Mouse (Mus musculus) liver, embryonic 13.5 days (tissue): ENCODE measurements at regions not wholly inside any gene's neighbourhood (a gene's known extent, or its start where the extent isn't known, plus 50 kb on each side); places are given as distances from the start of the nearest gene placed in this dataset.

Experiments
- ATAC-seq: fragments of 200-750 bp; cut with Nextera tagmentation; 2 replicates; pipeline ENCODE4 v1.8.0; 2017; ENCODE audit warnings: low read depth, mild to moderate bottlenecking, moderate number of reproducible peaks, moderate library complexity
- DNase-seq: peaks from one replicate; pipeline ENCODE4 v3.0.0; 2022
- H3K27ac ChIP-seq: fragments of 300-500 bp; sonication (generic); 2 replicates; pipeline ENCODE4 v1.5.1; 2015; ENCODE audit warnings: moderate library complexity, mild to moderate bottlenecking, inconsistent platforms
- H3K27me3 ChIP-seq: fragments of 300-500 bp; sonication (generic); 2 replicates; pipeline ENCODE4 v1.6.1; 2015; ENCODE audit warnings: mild to moderate bottlenecking, inconsistent platforms
- H3K36me3 ChIP-seq: fragments of 300-500 bp; sonication (generic); 2 replicates; pipeline ENCODE4 v1.6.1; 2015; ENCODE audit warnings: mild to moderate bottlenecking, inconsistent platforms
- H3K4me1 ChIP-seq: fragments of 300-500 bp; sonication (generic); replicated peaks from 2 replicates; pipeline ENCODE4 v1.6.1; 2015; ENCODE audit warnings: inconsistent platforms
- H3K4me2 ChIP-seq: fragments of 300-500 bp; sonication (generic); 2 replicates; pipeline ENCODE4 v1.6.1; 2015; ENCODE audit warnings: inconsistent platforms, mild to moderate bottlenecking, moderate library complexity
- H3K4me3 ChIP-seq: fragments of 300-500 bp; sonication (generic); replicated peaks from 2 replicates; pipeline ENCODE4 v1.5.1; 2015; ENCODE audit warnings: mild to moderate bottlenecking, inconsistent platforms
- H3K9ac ChIP-seq: fragments of 300-500 bp; sonication (generic); 2 replicates; pipeline ENCODE4 v1.6.1; 2015; ENCODE audit warnings: mild to moderate bottlenecking, inconsistent platforms
- H3K9me3 ChIP-seq: fragments of 300-500 bp; sonication (generic); replicated peaks from 2 replicates; pipeline ENCODE4 v1.6.1; 2016; ENCODE audit warnings: inconsistent platforms
- WGBS: fragments of 180-500 bp; shearing (Covaris S2); methylation state at CpG from one replicate; pipeline ENCODE4 v1.1.7; 2015; ENCODE audit not compliant: insufficient replicate concordance; 5-methylcytosine and 5-hydroxymethylcytosine counted together

GRCm38 (mm10) chr2:147907341-147907740 is 139.4 kb downstream of the Foxa2 start:
- H3K36me3 ChIP-seq, result no peaks in the 10 kb centered on the region
- H3K4me2 ChIP-seq, result no peak overlapping the region
- no peaks in the 10 kb centered on the region for H3K27me3 ChIP-seq
- WGBS, result 63% methylated on average over 6 of the region's 6 CpGs
- no peak for ATAC-seq
- H3K27ac ChIP-seq, result no peak overlapping the region
- H3K9ac ChIP-seq, result no peak overlapping the region
- H3K9me3 ChIP-seq, result no peaks in the 10 kb centered on the region
- peaks cover 5% of the 10 kb centered on the region; the same call in 1 of the 2 replicates for H3K4me1 ChIP-seq
- no peak for DNase-seq
- no peak overlapping the region for H3K4me3 ChIP-seq

GRCm38 (mm10) chr2:147905759-147906740 is 140.7 kb downstream of the Foxa2 start:
- Histone ChIP-seq H3K36me3 (no peaks in the 10 kb centered on the region), H3K4me3 (no peak overlapping the region), H3K4me2 (no peak overlapping the region), H3K27me3 (no peaks in the 10 kb centered on the region), H3K9me3 (no peaks in the 10 kb centered on the region), H3K27ac (no peak overlapping the region), H3K9ac (no peak overlapping the region), H3K4me1 (peaks cover 5% of the 10 kb centered on the region; the same call in 1 of the 2 replicates)
- WGBS, result 45% methylated on average over 19 of the region's 19 CpGs
- no peak for DNase-seq
- ATAC-seq, result no peak

- H3K4me1 ChIP-seq, result peaks cover 5% of the 10 kb centered on the region; the same call in 1 of the 2 replicates
- no peaks in the 10 kb centered on the region for H3K27me3 ChIP-seq
- no peak for ATAC-seq
- H3K4me2 ChIP-seq, result no peak overlapping the region
- WGBS, result 42% methylated on average over 3 of the region's 3 CpGs
- no peaks in the 10 kb centered on the region for H3K36me3 ChIP-seq
- no peak overlapping the region for H3K4me3 ChIP-seq
- DNase-seq, result no peak
- H3K27ac ChIP-seq, result no peak overlapping the region
- no peaks in the 10 kb centered on the region for H3K9me3 ChIP-seq
- H3K9ac ChIP-seq, result no peak overlapping the region
These were observed 141.7 kb downstream of the Foxa2 start for GRCm38 (mm10) chr2:147905118-147905517.

GRCm38 (mm10) chr2:147899236-147899635 is 147.5 kb downstream of the Foxa2 start:
- Histone ChIP-seq H3K4me3 (no peak overlapping the region), H3K36me3 (no peaks in the 10 kb centered on the region), H3K9me3 (no peaks in the 10 kb centered on the region), H3K4me1 (0 out of 2 replicates have a peak, but pooled peaks cover 2% of the 10 kb centered on the region), H3K27me3 (no peaks in the 10 kb centered on the region), H3K27ac (no peak overlapping the region), H3K4me2 (no peak overlapping the region), H3K9ac (no peak overlapping the region)
- WGBS, result 41% methylated on average over 1 of the region's 1 CpGs
- DNase-seq, result no peak
- 0 out of 2 replicates have a peak, but pooled peaks have one; percentile 26 for ATAC-seq

- Histone ChIP-seq H3K4me1 (0 out of 2 replicates have a peak, but pooled peaks cover 2% of the 10 kb centered on the region), H3K36me3 (no peaks in the 10 kb centered on the region), H3K27ac (no peak overlapping the region), H3K9ac (no peak overlapping the region), H3K4me2 (no peak overlapping the region), H3K9me3 (no peaks in the 10 kb centered on the region), H3K27me3 (no peaks in the 10 kb centered on the region), H3K4me3 (no peak overlapping the region)
- 0% methylated on average over 1 of the region's 1 CpGs for WGBS
- DNase-seq (no peak), ATAC-seq (no peak)
These were observed 151.1 kb downstream of the Foxa2 start for GRCm38 (mm10) chr2:147895691-147896090.

- no peak for DNase-seq
- no peaks in the 10 kb centered on the region for H3K27me3 ChIP-seq
- H3K4me3 ChIP-seq, result no peak overlapping the region
These were observed 152.6 kb downstream of the Foxa2 start for GRCm38 (mm10) chr2:147894213-147894612.

GRCm38 (mm10) chr2:147886191-147886590 is 160.6 kb downstream of the Foxa2 start:
- 48% methylated on average over 6 of the region's 6 CpGs for WGBS
- no peak for ATAC-seq
- H3K9me3 ChIP-seq, result no peaks in the 10 kb centered on the region
- no peaks in the 10 kb centered on the region for H3K27me3 ChIP-seq
- H3K4me1 ChIP-seq, result no peaks in the 10 kb centered on the region
- H3K4me3 ChIP-seq, result no peak overlapping the region
- no peak for DNase-seq
- no peaks in the 10 kb centered on the region for H3K36me3 ChIP-seq
- no peak overlapping the region for H3K27ac ChIP-seq
- H3K4me2 ChIP-seq, result no peak overlapping the region
- no peak overlapping the region for H3K9ac ChIP-seq

More at GRCm38 (mm10) chr2:147894213-147894612, 152.6 kb downstream of the Foxa2 start:
- no peak overlapping the region for H3K9ac ChIP-seq
- H3K36me3 ChIP-seq, result no peaks in the 10 kb centered on the region
- 42% methylated on average over 1 of the region's 1 CpGs for WGBS
- 0 out of 2 replicates have a peak, but pooled peaks cover 2% of the 10 kb centered on the region for H3K4me1 ChIP-seq
- H3K9me3 ChIP-seq, result no peaks in the 10 kb centered on the region
- H3K27ac ChIP-seq, result no peak overlapping the region
- no peak for ATAC-seq
- H3K4me2 ChIP-seq, result no peak overlapping the region

- no peak overlapping the region for H3K27ac ChIP-seq
- H3K27me3 ChIP-seq, result no peaks in the 10 kb centered on the region
- no peak overlapping the region for H3K4me3 ChIP-seq
- no peak overlapping the region for H3K9ac ChIP-seq
- 32% methylated on average over 13 of the region's 13 CpGs for WGBS
- DNase-seq (no peak), ATAC-seq (no peak)
- H3K4me1 ChIP-seq, result 0 out of 2 replicates have a peak, but pooled peaks cover 2% of the 10 kb centered on the region
- H3K4me2 ChIP-seq, result no peak overlapping the region
- H3K9me3 ChIP-seq, result no peaks in the 10 kb centered on the region
- H3K36me3 ChIP-seq, result no peaks in the 10 kb centered on the region
These were observed 168.9 kb downstream of the Foxa2 start for GRCm38 (mm10) chr2:147877907-147878306.

- WGBS, result 16% methylated on average over 4 of the region's 4 CpGs
These were observed 169.2 kb downstream of the Foxa2 start for GRCm38 (mm10) chr2:147877543-147877904.

GRCm38 (mm10) chr2:147876708-147877542 is 169.8 kb downstream of the Foxa2 start:
- no peak for DNase-seq
- Histone ChIP-seq H3K27me3 (no peaks in the 10 kb centered on the region), H3K4me2 (peak overlapping the region; percentile 53), H3K9me3 (no peaks in the 10 kb centered on the region), H3K9ac (no peak overlapping the region), H3K4me3 (peak overlapping the region; percentile 42), H3K27ac (no peak overlapping the region), H3K4me1 (0 out of 2 replicates have a peak, but pooled peaks cover 2% of the 10 kb centered on the region), H3K36me3 (no peaks in the 10 kb centered on the region)
- WGBS, result 14% methylated on average over 19 of the region's 19 CpGs
- ATAC-seq, result no peak

More at GRCm38 (mm10) chr2:147877543-147877904, 169.2 kb downstream of the Foxa2 start:
- peak overlapping the region; percentile 53 for H3K4me2 ChIP-seq
- ATAC-seq (no peak), DNase-seq (no peak)
- no peak overlapping the region for H3K27ac ChIP-seq
- no peak overlapping the region for H3K4me3 ChIP-seq
- H3K9ac ChIP-seq, result no peak overlapping the region
- no peaks in the 10 kb centered on the region for H3K27me3 ChIP-seq
- no peaks in the 10 kb centered on the region for H3K36me3 ChIP-seq
- H3K9me3 ChIP-seq, result no peaks in the 10 kb centered on the region
- 0 out of 2 replicates have a peak, but pooled peaks cover 2% of the 10 kb centered on the region for H3K4me1 ChIP-seq

- Histone ChIP-seq H3K27ac (no peak overlapping the region), H3K4me3 (no peak overlapping the region), H3K27me3 (no peaks in the 10 kb centered on the region), H3K9ac (no peak overlapping the region), H3K36me3 (no peaks in the 10 kb centered on the region), H3K4me2 (no peak overlapping the region), H3K9me3 (no peaks in the 10 kb centered on the region), H3K4me1 (0 out of 2 replicates have a peak, but pooled peaks cover 2% of the 10 kb centered on the region)
- DNase-seq, result no peak
- WGBS, result 61% methylated on average over 3 of the region's 3 CpGs
- no peak for ATAC-seq
These were observed 173.8 kb downstream of the Foxa2 start for GRCm38 (mm10) chr2:147872972-147873371.
